Comparison of ENCODE assay signal across 9 mouse cellular contexts in genomic region chr16:11254723-11255164, GRCm38 (mm10). TPM values are rescaled to one million over a fixed set of nuclear protein-coding genes. Genes with fewer than 3 reads are reported as not detected.
A peak's percentile ranks its signal among the peaks of the same experiment; 100 is the strongest.
DNase-seq lines count a peak whose midpoint lies in the region; ATAC-seq and TF ChIP-seq lines count a peak whose summit lies in the region.
"Had no signal": no experiment of that assay in that cellular context is flagged by ENCODE, and none has a peak within 500 bp of the region (broad histone marks: within the 10 kb centered on the region; RNA-seq: fewer than 3 reads in every experiment).

No protein-coding gene starts in this region.

- H3K4me2 ChIP-seq in heart, embryonic 15.5 days: peak overlapping the region; percentile 77
- peak overlapping the region; percentile 65 for H3K4me2 ChIP-seq in midbrain, embryonic 11.5 days

- no peaks in the 10 kb centered on the region for H3K9me3 ChIP-seq in heart, embryonic 15.5 days (replicated peaks)
- no peaks in the 10 kb centered on the region for H3K9me3 ChIP-seq in MEL (replicated peaks; ENCODE audit: insufficient read depth, low read length)
- no peaks in the 10 kb centered on the region for H3K9me3 ChIP-seq in hindbrain, embryonic 10.5 days
- no peaks in the 10 kb centered on the region for H3K9me3 ChIP-seq in midbrain, embryonic 11.5 days (ENCODE audit: control insufficient read depth, low read length)

- peak overlapping the region; percentile 100 for H3K4me3 ChIP-seq in heart, embryonic 15.5 days
- H3K4me3 ChIP-seq in MEL (ENCODE audit: control insufficient read depth in 1 of 2, insufficient read depth in 1 of 2, low read depth in 2 of 2, low read length in 2 of 2): peak overlapping the region; percentile 71 to 81
- peak overlapping the region; percentile 99 for H3K4me3 ChIP-seq in hindbrain, embryonic 10.5 days
- peak overlapping the region; percentile 92 for H3K4me3 ChIP-seq in midbrain, embryonic 11.5 days (ENCODE audit: low read depth, low read length)

- peaks cover 45% of the 10 kb centered on the region for H3K79me2 ChIP-seq in MEL (ENCODE audit: control insufficient read depth, insufficient read depth, low read length, poor library complexity)

- H3K27me3 ChIP-seq in heart, embryonic 15.5 days: no peaks in the 10 kb centered on the region
- no peaks in the 10 kb centered on the region for H3K27me3 ChIP-seq in MEL (ENCODE audit: control insufficient read depth in 1 of 2, insufficient read depth in 2 of 2, low read length in 2 of 2)
- no peaks in the 10 kb centered on the region for H3K27me3 ChIP-seq in hindbrain, embryonic 10.5 days (ENCODE audit: insufficient read depth, poor library complexity, severe bottlenecking)
- H3K27me3 ChIP-seq in midbrain, embryonic 11.5 days (ENCODE audit: control insufficient read depth, insufficient read depth, low read length): no peaks in the 10 kb centered on the region

- H3K36me3 ChIP-seq in heart, embryonic 15.5 days: no peaks in the 10 kb centered on the region
- peaks cover 3 to 21% of the 10 kb centered on the region in 2 experiments for H3K36me3 ChIP-seq in MEL (ENCODE audit: control insufficient read depth in 1 of 2, insufficient read depth in 2 of 2, low read length in 2 of 2)
- no peaks in the 10 kb centered on the region; the same call in 1 of the 2 replicates for H3K36me3 ChIP-seq in hindbrain, embryonic 10.5 days
- H3K36me3 ChIP-seq in midbrain, embryonic 11.5 days (ENCODE audit: control insufficient read depth, insufficient read depth, low read length): no peaks in the 10 kb centered on the region

- peaks cover 16% of the 10 kb centered on the region for H3K4me1 ChIP-seq in heart, embryonic 15.5 days (replicated peaks)
- H3K4me1 ChIP-seq in MEL (ENCODE audit: control insufficient read depth in 1 of 2, insufficient read depth in 2 of 2, low read length in 2 of 2): peaks cover 7 to 8% of the 10 kb centered on the region in 2 experiments
- H3K4me1 ChIP-seq in hindbrain, embryonic 10.5 days (replicated peaks): peaks cover 18% of the 10 kb centered on the region
- peaks cover 12% of the 10 kb centered on the region for H3K4me1 ChIP-seq in midbrain, embryonic 11.5 days (ENCODE audit: control insufficient read depth, insufficient read depth, low read length)

- H3K27ac ChIP-seq in heart, embryonic 15.5 days: peak overlapping the region; percentile 92
- peak overlapping the region; percentile 96 for H3K27ac ChIP-seq in MEL (ENCODE audit: control insufficient read depth, low read depth, low read length)
- H3K27ac ChIP-seq in hindbrain, embryonic 10.5 days: peak overlapping the region; percentile 97
- H3K27ac ChIP-seq in midbrain, embryonic 11.5 days (ENCODE audit: low read depth, low read length): peak overlapping the region; percentile 78

- no peak for ATAC-seq in heart, embryonic 15.5 days (replicated peaks; ENCODE audit: insufficient number of reproducible peaks, insufficient read depth, low FRiP score, low read depth)
- ATAC-seq in midbrain, embryonic 11.5 days (ENCODE audit: low FRiP score): no peak

- intact Hi-C loops in heart, postnatal 14 days (cut with DNase I): loop anchor here (5.0 kb wide), 3 partner anchors 52 to 707 kb away; partner anchors contain the start of genes Clec16a and Rsl1d1
- intact Hi-C loops in left cerebral cortex, postnatal 36 days (cut with DNase I): loop anchor here (1.0 to 5.0 kb wide), 4 partner anchors 52 to 163 kb away; partner anchors contain the start of genes Rsl1d1, Snx29 and Zc3h7a

- TF ChIP-seq EP300 in MEL (IDR thresholded peaks at IDR 0.05; ENCODE audit: low read depth in 1 of 2, low read length in 2 of 2): no peak

- TF ChIP-seq RAD21 in MEL (IDR thresholded peaks at IDR 0.05; ENCODE audit: low read depth, low read length): no peak

- H3K9ac ChIP-seq in heart, embryonic 15.5 days: peak overlapping the region; percentile 77
- H3K9ac ChIP-seq in MEL (ENCODE audit: control insufficient read depth, low read depth, low read length, poor library complexity, severe bottlenecking): peak overlapping the region; percentile 97
- H3K9ac ChIP-seq in midbrain, embryonic 11.5 days (ENCODE audit: low read length): peak overlapping the region; percentile 85

- 19% methylated on average over 10 of the region's 10 CpGs for WGBS in heart, embryonic 15.5 days
- 27% methylated on average over 10 of the region's 10 CpGs for WGBS in hindbrain, embryonic 10.5 days
- 25% methylated on average over 10 of the region's 10 CpGs for WGBS in midbrain, embryonic 11.5 days

- no peak for DNase-seq in heart, postnatal 14 days
- no peak for DNase-seq in MEL (ENCODE audit: low read depth, low spot score)
- DNase-seq in hindbrain, embryonic 10.5 days (ENCODE audit: low spot score): no peak
- DNase-seq in midbrain, embryonic 11.5 days (ENCODE audit: low spot score, missing footprints): peak; percentile 97
- no peak for DNase-seq in ovary, adult 18-20 months (ENCODE audit: low spot score)
- no peak for DNase-seq in adipocyte (ENCODE audit: low spot score)
- DNase-seq in left cerebral cortex, postnatal 36 days (ENCODE audit: low spot score in 2 of 2): no peak

- TF ChIP-seq POLR2A in MEL (IDR thresholded peaks at IDR 0.05; ENCODE audit: control insufficient read depth in 1 of 2, insufficient read depth in 1 of 2, low read depth in 1 of 2, low read length in 2 of 2, poor library complexity in 1 of 2): 0 out of 4 replicates have a peak, but pooled peaks of 1 of the 2 experiments have one; percentile 6

- TF ChIP-seq CTCF in MEL (IDR thresholded peaks at IDR 0.05 in 2 of 3, conservative IDR thresholded peaks at IDR 0.05 in 1 of 3; ENCODE audit: control insufficient read depth in 1 of 3, insufficient read depth in 1 of 3, low read depth in 2 of 3, low read length in 3 of 3, poor library complexity in 1 of 3, severe bottlenecking in 1 of 3): no peak

TF ChIP-seq in MEL, 35 proteins besides CTCF, POLR2A, EP300 and RAD21:
- TF ChIP-seq SMC3 (IDR thresholded peaks at IDR 0.05; ENCODE audit: low read depth, low read length) (0 out of 2 replicates have a peak, but pooled peaks have one; percentile 10), USF1 (IDR thresholded peaks at IDR 0.05; ENCODE audit: low read depth, low read length) (no peak)

RNA-seq across cellular contexts. Expression of gene Gspt1, which starts 0.6 kb away (rescaled TPM):
- polyA plus RNA-seq in heart, embryonic 15.5 days (2015; fragmentation: Nextera tagmentation; extraction: Ambion mirVana): 46.3 and 52.3 TPM in 2 replicates
- total RNA-seq in heart, postnatal 14 days (2021): 10 to 100 TPM; 62.5 to 69.6 TPM
- 84.4 and 89.6 TPM in 2 replicates for total RNA-seq in MEL (2012; rRNA removed)
- polyA plus RNA-seq in MEL (2012; ENCODE audit: insufficient read depth in 1 of 2, insufficient read length in 2 of 2, low read depth in 1 of 2, low replicate concordance in 2 of 2, missing spikeins in 1 of 2): 100 to 1,000 TPM; 376 to 547 TPM
- 70.6 and 83.2 TPM in 2 replicates for polyA plus RNA-seq in hindbrain, embryonic 10.5 days (2016; fragmentation: Nextera tagmentation; extraction: Ambion mirVana)
- polyA plus RNA-seq in midbrain, embryonic 11.5 days (2014; fragmentation: Nextera tagmentation; extraction: Ambion mirVana): 87.6 and 95.2 TPM in 2 replicates
- 10 to 100 TPM; 80.4 to 85.9 TPM for total RNA-seq in left cerebral cortex, postnatal 36 days (2021)

RNA-seq across cellular contexts. Expression of gene Rsl1d1, which starts 51.6 kb away (rescaled TPM):
- 111 TPM in 2 replicates for polyA plus RNA-seq in heart, embryonic 15.5 days (2015; fragmentation: Nextera tagmentation; extraction: Ambion mirVana)
- 10 to 100 TPM; 49.1 to 49.9 TPM for total RNA-seq in heart, postnatal 14 days (2021)
- 191 and 232 TPM in 2 replicates for total RNA-seq in MEL (2012; rRNA removed)
- 1,000 to 10,000 TPM in 1 of 2 experiments, 100 to 1,000 TPM in 1; 228 to 1,181 TPM for polyA plus RNA-seq in MEL (2012; ENCODE audit: insufficient read depth in 1 of 2, insufficient read length in 2 of 2, low read depth in 1 of 2, low replicate concordance in 2 of 2, missing spikeins in 1 of 2)
- polyA plus RNA-seq in hindbrain, embryonic 10.5 days (2016; fragmentation: Nextera tagmentation; extraction: Ambion mirVana): 212 and 259 TPM in 2 replicates
- 276 and 303 TPM in 2 replicates for polyA plus RNA-seq in midbrain, embryonic 11.5 days (2014; fragmentation: Nextera tagmentation; extraction: Ambion mirVana)
- total RNA-seq in left cerebral cortex, postnatal 36 days (2021): 10 to 100 TPM; 48.2 to 48.8 TPM

RNA-seq across cellular contexts. Expression of gene Tnfrsf17, which starts 58.9 kb away (rescaled TPM):
- polyA plus RNA-seq in heart, embryonic 15.5 days (2015; fragmentation: Nextera tagmentation; extraction: Ambion mirVana): 0.20 TPM in 1 of 2 replicates, not detected in the other
- total RNA-seq in heart, postnatal 14 days (2021): not detected
- not detected in 2 replicates for total RNA-seq in MEL (2012; rRNA removed)
- polyA plus RNA-seq in MEL (2012; ENCODE audit: insufficient read depth in 1 of 2, insufficient read length in 2 of 2, low read depth in 1 of 2, low replicate concordance in 2 of 2, missing spikeins in 1 of 2): not detected
- polyA plus RNA-seq in hindbrain, embryonic 10.5 days (2016; fragmentation: Nextera tagmentation; extraction: Ambion mirVana): not detected in 2 replicates
- polyA plus RNA-seq in midbrain, embryonic 11.5 days (2014; fragmentation: Nextera tagmentation; extraction: Ambion mirVana): not detected in 2 replicates
- total RNA-seq in left cerebral cortex, postnatal 36 days (2021): under 1 TPM; 0.68 to 0.81 TPM
- total RNA-seq: gastrocnemius, adult 8-10 months had no signal
